23 mouse cellular contexts compared by ENCODE assay signal in genomic region chr3:40673515-40673914, GRCm38 (mm10). TPM values are rescaled to one million over a fixed set of nuclear protein-coding genes. Genes with fewer than 3 reads are reported as not detected.
DNase-seq lines count a peak whose midpoint lies in the region; ATAC-seq and TF ChIP-seq lines count a peak whose summit lies in the region.
"Had no signal": no experiment of that assay in that cellular context is flagged by ENCODE, and none has a peak within 500 bp of the region (broad histone marks: within the 10 kb centered on the region; RNA-seq: fewer than 3 reads in every experiment).

No protein-coding gene starts in this region.

- H3K27me3 ChIP-seq in neural tube, embryonic 13.5 days = no peaks in the 10 kb centered on the region
- no peaks in the 10 kb centered on the region for H3K27me3 ChIP-seq in neural tube, embryonic 15.5 days (replicated peaks)
- no peaks in the 10 kb centered on the region for H3K27me3 ChIP-seq in forebrain, postnatal 0 days (ENCODE audit: insufficient read depth, low read length)
- H3K27me3 ChIP-seq: CH12.LX; limb, embryonic 15.5 days; megakaryocyte, embryonic 14.5 days had no signal

- no peak overlapping the region for H3K9ac ChIP-seq in neural tube, embryonic 13.5 days
- no peak overlapping the region for H3K9ac ChIP-seq in neural tube, embryonic 15.5 days (replicated peaks)
- H3K9ac ChIP-seq in forebrain, postnatal 0 days = no peak overlapping the region
- H3K9ac ChIP-seq: limb, embryonic 15.5 days; liver, postnatal 0 days had no signal

- H3K4me1 ChIP-seq in neural tube, embryonic 13.5 days (replicated peaks) = 0 out of 2 replicates have a peak, but pooled peaks cover 14% of the 10 kb centered on the region
- H3K4me1 ChIP-seq in neural tube, embryonic 15.5 days = no peaks in the 10 kb centered on the region
- no peaks in the 10 kb centered on the region for H3K4me1 ChIP-seq in forebrain, postnatal 0 days (ENCODE audit: insufficient read depth)
- H3K4me1 ChIP-seq: limb, embryonic 15.5 days had no signal

- no peak overlapping the region; the same call in 1 of the 2 replicates for H3K27ac ChIP-seq in neural tube, embryonic 13.5 days (replicated peaks)
- H3K27ac ChIP-seq in neural tube, embryonic 15.5 days (replicated peaks) = no peak overlapping the region
- H3K27ac ChIP-seq in forebrain, postnatal 0 days (ENCODE audit: low read depth, low read length) = no peak overlapping the region
- H3K27ac ChIP-seq: limb, embryonic 15.5 days; stomach, postnatal 0 days had no signal

- DNase-seq in frontal cortex, postnatal 36 days (ENCODE audit: low spot score in 2 of 2) = no peak
- DNase-seq in forebrain, postnatal 0 days = peak; percentile 38
- no peak for DNase-seq in spleen, postnatal 14 days (ENCODE audit: low spot score in 2 of 2)
- DNase-seq in kidney, adult 9 months = no peak
- DNase-seq: adrenal gland, adult 8-10 months; cerebellum, adult 2 months; kidney, adult 11 months; kidney, postnatal 14 days; liver, postnatal 0 days; lung, postnatal 14 days; right cerebral cortex, adult 18-20 months had no signal

- H3K36me3 ChIP-seq in neural tube, embryonic 13.5 days = peaks cover 6% of the 10 kb centered on the region; the same call in 1 of the 2 replicates
- no peaks in the 10 kb centered on the region for H3K36me3 ChIP-seq in neural tube, embryonic 15.5 days
- 0 out of 2 replicates have a peak, but pooled peaks cover 4% of the 10 kb centered on the region for H3K36me3 ChIP-seq in forebrain, postnatal 0 days (ENCODE audit: insufficient read depth)

- H3K4me2 ChIP-seq in neural tube, embryonic 13.5 days = no peak overlapping the region
- no peak overlapping the region for H3K4me2 ChIP-seq in neural tube, embryonic 15.5 days
- H3K4me2 ChIP-seq in forebrain, postnatal 0 days (ENCODE audit: low read depth) = no peak overlapping the region
- H3K4me2 ChIP-seq: heart, embryonic 11.5 days; limb, embryonic 15.5 days had no signal

- ATAC-seq in frontal cortex, adult (ENCODE audit: low TSS enrichment) = peak; percentile 69
- peak; percentile 65; the same call in 1 of the 2 replicates for ATAC-seq in neural tube, embryonic 13.5 days (ENCODE audit: low read depth)
- ATAC-seq in neural tube, embryonic 15.5 days (ENCODE audit: low FRiP score) = no peak
- peak; percentile 79 for ATAC-seq in forebrain, postnatal 0 days
- ATAC-seq: hindbrain, embryonic 16.5 days; liver, postnatal 0 days had no signal

- WGBS in neural tube, embryonic 13.5 days = 56% methylated on average over 1 of the region's 1 CpGs
- 60% methylated on average over 1 of the region's 1 CpGs for WGBS in neural tube, embryonic 15.5 days
- 16% methylated on average over 1 of the region's 1 CpGs for WGBS in forebrain, postnatal 0 days

- H3K4me3 ChIP-seq in neural tube, embryonic 13.5 days = no peak overlapping the region
- no peak overlapping the region for H3K4me3 ChIP-seq in neural tube, embryonic 15.5 days (replicated peaks)
- H3K4me3 ChIP-seq in forebrain, postnatal 0 days (ENCODE audit: low read depth, low read length) = no peak overlapping the region
- H3K4me3 ChIP-seq: limb, embryonic 15.5 days; megakaryocyte, embryonic 14.5 days had no signal

- no peak for TF ChIP-seq CTCF in forebrain, postnatal 0 days (IDR thresholded peaks at IDR 0.05; ENCODE audit: low read depth)

- no peaks in the 10 kb centered on the region for H3K9me3 ChIP-seq in neural tube, embryonic 13.5 days
- H3K9me3 ChIP-seq in neural tube, embryonic 15.5 days (replicated peaks) = no peaks in the 10 kb centered on the region
- H3K9me3 ChIP-seq in forebrain, postnatal 0 days (ENCODE audit: low read length) = no peaks in the 10 kb centered on the region
- H3K9me3 ChIP-seq: limb, embryonic 15.5 days; megakaryocyte, embryonic 14.5 days had no signal

RNA-seq across cellular contexts. Expression of gene Slc25a31, which starts 35.1 kb away (rescaled TPM):
- 0.22 and 0.24 TPM in 2 replicates for polyA plus RNA-seq in neural tube, embryonic 13.5 days (2015; fragmentation: Nextera tagmentation; extraction: Ambion mirVana)
- 0.08 and 0.41 TPM in 2 replicates for polyA plus RNA-seq in neural tube, embryonic 15.5 days (2015; fragmentation: Nextera tagmentation; extraction: Ambion mirVana)
- 0.05 and 0.08 TPM in 2 replicates for total RNA-seq in forebrain, postnatal 0 days (2014; rRNA removed)
- 0.13 and 0.16 TPM in 2 replicates for polyA plus RNA-seq in forebrain, postnatal 0 days (2015; fragmentation: Nextera tagmentation; extraction: Ambion mirVana)
- total RNA-seq: CH12.LX; gastrocnemius, postnatal 4 days; left cerebral cortex, postnatal 14 days; monocyte, adult 5-6 weeks had no signal
- polyA plus RNA-seq: stomach, postnatal 0 days had no signal
